Comparison of ENCODE assay signal across 8 mouse cellular contexts in the genomic region with DNA sequence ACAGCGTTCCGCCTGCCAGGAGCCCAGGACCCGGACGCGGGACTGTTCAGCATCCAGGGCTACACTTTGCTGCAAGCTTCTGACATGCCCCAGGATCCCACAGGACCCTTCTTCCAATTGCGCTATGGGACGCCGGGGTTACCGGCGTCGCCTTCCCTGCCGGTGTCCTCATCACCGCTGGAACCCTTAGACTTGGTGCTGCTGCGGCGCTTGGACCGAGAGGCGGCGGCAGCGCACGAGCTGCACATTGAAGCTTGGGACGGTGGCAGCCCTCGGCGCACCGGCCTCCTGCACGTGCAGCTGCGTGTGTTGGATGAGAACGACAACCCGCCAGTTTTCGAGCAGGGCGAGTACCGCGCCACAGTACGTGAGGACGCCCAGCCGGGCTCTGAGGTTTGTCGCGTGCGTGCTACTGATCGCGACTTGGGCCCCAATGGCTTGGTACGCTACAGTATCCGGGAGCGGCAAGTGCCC. TPM values are rescaled to one million over a fixed set of nuclear protein-coding genes. Genes with fewer than 3 reads are reported as not detected.
A peak's percentile ranks its signal among the peaks of the same experiment; 100 is the strongest.
DNase-seq lines count a peak whose midpoint lies in the region; ATAC-seq and TF ChIP-seq lines count a peak whose summit lies in the region.

No protein-coding gene starts in this region.

- no peak for TF ChIP-seq POLR2A in cerebellum, adult 2 months (IDR thresholded peaks at IDR 0.05; ENCODE audit: borderline replicate concordance, insufficient read depth, low read length)

- no peaks in the 10 kb centered on the region for H3K9me3 ChIP-seq in hindbrain, embryonic 15.5 days

- ATAC-seq in hindbrain, embryonic 15.5 days (ENCODE audit: low FRiP score, low read depth) = peak; percentile 40; the same call in 1 of the 2 replicates
- ATAC-seq in inflammation-experienced regulatory T-cells, adult 6 months = no peak

- H3K9ac ChIP-seq in hindbrain, embryonic 15.5 days = peak overlapping the region; percentile 48

- no peak overlapping the region for H3K27ac ChIP-seq in cerebellum, adult 2 months (ENCODE audit: insufficient read depth, low read length)
- H3K27ac ChIP-seq in hindbrain, embryonic 15.5 days (replicated peaks) = no peak overlapping the region

- WGBS in cerebellum, adult 2 months = under 1% methylated on average over 43 of the region's 43 CpGs
- WGBS in hindbrain, embryonic 15.5 days = under 1% methylated on average over 43 of the region's 43 CpGs

- no peak for TF ChIP-seq CTCF in cerebellum, adult 2 months (IDR thresholded peaks at IDR 0.05; ENCODE audit: borderline replicate concordance, insufficient read depth, low read depth, low read length)

- H3K4me3 ChIP-seq in cerebellum, adult 2 months (replicated peaks; ENCODE audit: insufficient read depth, low read depth, low read length) = peak overlapping the region; percentile 53
- H3K4me3 ChIP-seq in hindbrain, embryonic 15.5 days = peak overlapping the region; percentile 61

- H3K4me1 ChIP-seq in cerebellum, adult 2 months (ENCODE audit: control insufficient read depth, insufficient read depth, low read length) = peaks cover 6% of the 10 kb centered on the region; the same call in 1 of the 2 replicates
- H3K4me1 ChIP-seq in hindbrain, embryonic 15.5 days (replicated peaks) = peaks cover 34% of the 10 kb centered on the region

- peak overlapping the region; percentile 92 for H3K4me2 ChIP-seq in hindbrain, embryonic 15.5 days

- no peaks in the 10 kb centered on the region for H3K36me3 ChIP-seq in hindbrain, embryonic 15.5 days

- peak in 1 of 2 experiments; percentile 12 for DNase-seq in cerebellum, adult 2 months
- DNase-seq in cerebellum, adult 9-10 months = no peak
- peak; percentile 29 for DNase-seq in right cerebral cortex, postnatal 4 days
- no peak for DNase-seq in right cerebral cortex, postnatal 36 days (ENCODE audit: low spot score in 2 of 2)
- DNase-seq in lung, postnatal 4 days = peak; percentile 18 to 27
- no peak for DNase-seq in c-Kit-positive CD71-positive TER-119-positive erythroid progenitor cells, embryonic 14.5 days (ENCODE audit: low spot score)

- H3K27me3 ChIP-seq in cerebellum, adult 2 months (ENCODE audit: control insufficient read depth, insufficient read depth, low read length) = peaks cover 4% of the 10 kb centered on the region; the same call in 1 of the 2 replicates
- peaks cover 32% of the 10 kb centered on the region for H3K27me3 ChIP-seq in hindbrain, embryonic 15.5 days

RNA-seq across cellular contexts. Expression of a gene that starts 0.7 kb away (rescaled TPM):
- 0.33 and 0.39 TPM in 2 replicates for polyA plus RNA-seq in cerebellum, adult 2 months (2012; rRNA removed)
- 0.97 and 1.1 TPM in 2 replicates for polyA plus RNA-seq in hindbrain, embryonic 15.5 days (2015; fragmentation: Nextera tagmentation; extraction: Ambion mirVana)
- polyA plus RNA-seq in inflammation-experienced regulatory T-cells, adult 6 months (2017; shearing (Covaris generic)) = not detected

Comparison
In these comparisons a context has a peak if more than half of its experiments do, and no peak if none do; other contexts are left out.
1. DNase-seq: peak in right cerebral cortex, postnatal 4 days (single experiment) and lung, postnatal 4 days (2 of 2); none in cerebellum, adult 9-10 months (single experiment), right cerebral cortex, postnatal 36 days (0 of 2) and c-Kit-positive CD71-positive TER-119-positive erythroid progenitor cells, embryonic 14.5 days (single experiment).